Mouse (Mus musculus): Measurements from ENCODE around the gene Lck. TPM values are rescaled to one million over a fixed set of nuclear protein-coding genes. Genes with fewer than 3 reads are reported as not detected.
"Not testable (repeated sequence)": the region's sequence is repeated elsewhere in the genome, so short reads cannot be mapped to it uniquely, and the experiment has no call there.

Lck gene
- polyA plus RNA-seq, 1 experiment from 2014 or later: 5.5 TPM

GRCm38 (mm10) chr4:129555421-129555861 is 18.0 kb downstream of the Lck start:
- DNase-seq (ENCODE audit: low spot score): peak; percentile 62
- peak overlapping the region; percentile 78 for H3K4me2 ChIP-seq
- peak overlapping the region; percentile 39 for H3K4me3 ChIP-seq (ENCODE audit: low read depth, low read length)
- H3K27me3 ChIP-seq (replicated peaks; ENCODE audit: control insufficient read depth, insufficient read depth, low read length): 0 out of 2 replicates have a peak, but pooled peaks cover 3% of the 10 kb centered on the region
- WGBS: 2% methylated on average over 16 of the region's 16 CpGs
- H3K4me1 ChIP-seq (replicated peaks; ENCODE audit: control insufficient read depth, insufficient read depth, low read length): peaks cover 14% of the 10 kb centered on the region
- no peak overlapping the region; the same call in 1 of the 2 replicates for H3K9ac ChIP-seq (ENCODE audit: low read depth, low read length)
- H3K9me3 ChIP-seq (ENCODE audit: control insufficient read depth, low read length): no peaks in the 10 kb centered on the region
- no peak; the same call in 1 of the 2 replicates for ATAC-seq (replicated peaks; ENCODE audit: low FRiP score)
- H3K27ac ChIP-seq (ENCODE audit: low read depth, low read length): no peak overlapping the region
- H3K36me3 ChIP-seq (ENCODE audit: control insufficient read depth, insufficient read depth, low read length): no peaks in the 10 kb centered on the region

- DNase-seq (ENCODE audit: low spot score); H3K9ac ChIP-seq (ENCODE audit: low read depth, low read length); H3K4me2 ChIP-seq; ATAC-seq (replicated peaks; ENCODE audit: low FRiP score); H3K9me3 ChIP-seq (ENCODE audit: control insufficient read depth, low read length); H3K4me3 ChIP-seq (ENCODE audit: low read depth, low read length); H3K36me3 ChIP-seq (ENCODE audit: control insufficient read depth, insufficient read depth, low read length); H3K27ac ChIP-seq (ENCODE audit: low read depth, low read length); H3K27me3 ChIP-seq (replicated peaks; ENCODE audit: control insufficient read depth, insufficient read depth, low read length): not testable (repeated sequence)
- peaks cover 14% of the 10 kb centered on the region for H3K4me1 ChIP-seq (replicated peaks; ENCODE audit: control insufficient read depth, insufficient read depth, low read length)
- 84% methylated on average over 6 of the region's 6 CpGs for WGBS
Measured at GRCm38 (mm10) chr4:129554512-129554911, 18.9 kb downstream of the Lck start.

- Histone ChIP-seq H3K4me1 (replicated peaks; ENCODE audit: control insufficient read depth, insufficient read depth, low read length) (no peaks in the 10 kb centered on the region; the same call in none of the 2 replicates), H3K36me3 (ENCODE audit: control insufficient read depth, insufficient read depth, low read length) (no peaks in the 10 kb centered on the region), H3K27ac (ENCODE audit: low read depth, low read length) (no peak overlapping the region), H3K4me3 (ENCODE audit: low read depth, low read length) (no peak overlapping the region), H3K4me2 (no peak overlapping the region), H3K9ac (ENCODE audit: low read depth, low read length) (no peak overlapping the region), H3K27me3 (replicated peaks; ENCODE audit: control insufficient read depth, insufficient read depth, low read length) (no peaks in the 10 kb centered on the region), H3K9me3 (ENCODE audit: control insufficient read depth, low read length) (no peaks in the 10 kb centered on the region)
- DNase-seq (ENCODE audit: low spot score): no peak
- 62% methylated on average over 1 of the region's 1 CpGs for WGBS
- no peak for ATAC-seq (replicated peaks; ENCODE audit: low FRiP score)
Measured at GRCm38 (mm10) chr4:129550295-129550694, 23.1 kb downstream of the Lck start.

GRCm38 (mm10) chr4:129549306-129549705 is 24.1 kb downstream of the Lck start:
- Histone ChIP-seq H3K4me2 (no peak overlapping the region), H3K9ac (ENCODE audit: low read depth, low read length) (no peak overlapping the region), H3K27ac (ENCODE audit: low read depth, low read length) (no peak overlapping the region), H3K9me3 (ENCODE audit: control insufficient read depth, low read length) (no peaks in the 10 kb centered on the region), H3K4me1 (replicated peaks; ENCODE audit: control insufficient read depth, insufficient read depth, low read length) (peaks cover 3% of the 10 kb centered on the region; the same call in 1 of the 2 replicates), H3K27me3 (replicated peaks; ENCODE audit: control insufficient read depth, insufficient read depth, low read length) (no peaks in the 10 kb centered on the region), H3K4me3 (ENCODE audit: low read depth, low read length) (no peak overlapping the region), H3K36me3 (ENCODE audit: control insufficient read depth, insufficient read depth, low read length) (no peaks in the 10 kb centered on the region)
- no peak for DNase-seq (ENCODE audit: low spot score)
- no peak for ATAC-seq (replicated peaks; ENCODE audit: low FRiP score)
- 74% methylated on average over 2 of the region's 2 CpGs for WGBS

- WGBS: 74% methylated on average over 4 of the region's 4 CpGs
- H3K36me3 ChIP-seq (ENCODE audit: control insufficient read depth, insufficient read depth, low read length): not testable (repeated sequence)
Measured at GRCm38 (mm10) chr4:129547631-129548030, 25.8 kb downstream of the Lck start.

GRCm38 (mm10) chr4:129544106-129544505 is 29.3 kb downstream of the Lck start:
- no peak for DNase-seq (ENCODE audit: low spot score)
- Histone ChIP-seq H3K27me3 (replicated peaks; ENCODE audit: control insufficient read depth, insufficient read depth, low read length) (no peaks in the 10 kb centered on the region), H3K27ac (ENCODE audit: low read depth, low read length) (no peak overlapping the region), H3K9me3 (ENCODE audit: control insufficient read depth, low read length) (no peaks in the 10 kb centered on the region), H3K4me3 (ENCODE audit: low read depth, low read length) (no peak overlapping the region), H3K4me1 (replicated peaks; ENCODE audit: control insufficient read depth, insufficient read depth, low read length) (peaks cover 13% of the 10 kb centered on the region), H3K36me3 (ENCODE audit: control insufficient read depth, insufficient read depth, low read length) (peaks cover 6% of the 10 kb centered on the region; the same call in 1 of the 2 replicates), H3K9ac (ENCODE audit: low read depth, low read length) (no peak overlapping the region), H3K4me2 (no peak overlapping the region)
- 88% methylated on average over 4 of the region's 4 CpGs for WGBS
- ATAC-seq (replicated peaks; ENCODE audit: low FRiP score): no peak

More at GRCm38 (mm10) chr4:129547631-129548030, 25.8 kb downstream of the Lck start:
- not testable (repeated sequence) for H3K4me3 ChIP-seq (ENCODE audit: low read depth, low read length); DNase-seq (ENCODE audit: low spot score); H3K4me1 ChIP-seq (replicated peaks; ENCODE audit: control insufficient read depth, insufficient read depth, low read length); H3K27ac ChIP-seq (ENCODE audit: low read depth, low read length); H3K9me3 ChIP-seq (ENCODE audit: control insufficient read depth, low read length); H3K4me2 ChIP-seq; ATAC-seq (replicated peaks; ENCODE audit: low FRiP score); H3K9ac ChIP-seq (ENCODE audit: low read depth, low read length); H3K27me3 ChIP-seq (replicated peaks; ENCODE audit: control insufficient read depth, insufficient read depth, low read length)

GRCm38 (mm10) chr4:129542592-129543141 is 30.8 kb downstream of the Lck start, which contains the start of gene Hdac1:
Gene Hdac1 (minus strand): TSS chr4:129542713.
- peak within 1 kb of the TSS; percentile 82 for H3K27ac ChIP-seq (ENCODE audit: low read depth, low read length)
- H3K27me3 ChIP-seq (replicated peaks; ENCODE audit: control insufficient read depth, insufficient read depth, low read length): no peaks in the 10 kb centered on the region
- peak within 1 kb of the TSS; percentile 76 for H3K4me2 ChIP-seq
- no peaks in the 10 kb centered on the region for H3K9me3 ChIP-seq (ENCODE audit: control insufficient read depth, low read length)
- H3K4me3 ChIP-seq (ENCODE audit: low read depth, low read length): peak within 1 kb of the TSS; percentile 94
- H3K9ac ChIP-seq (ENCODE audit: low read depth, low read length): peak within 1 kb of the TSS; percentile 95
- H3K36me3 ChIP-seq (ENCODE audit: control insufficient read depth, insufficient read depth, low read length): peaks cover 9% of the 10 kb centered on the region; the same call in 1 of the 2 replicates
- H3K4me1 ChIP-seq (replicated peaks; ENCODE audit: control insufficient read depth, insufficient read depth, low read length): peaks cover 13% of the 10 kb centered on the region
- under 1% methylated on average over 46 of the region's 46 CpGs for WGBS
- ATAC-seq (replicated peaks; ENCODE audit: low FRiP score) (peak; percentile 100), DNase-seq (ENCODE audit: low spot score) (peak; percentile 99)

GRCm38 (mm10) chr4:129541868-129542591 is 31.4 kb downstream of the Lck start:
- DNase-seq (ENCODE audit: low spot score) (peak; percentile 45), ATAC-seq (replicated peaks; ENCODE audit: low FRiP score) (no peak)
- H3K4me2 ChIP-seq: peak overlapping the region; percentile 76
- peaks cover 9% of the 10 kb centered on the region; the same call in 1 of the 2 replicates for H3K36me3 ChIP-seq (ENCODE audit: control insufficient read depth, insufficient read depth, low read length)
- no peaks in the 10 kb centered on the region for H3K9me3 ChIP-seq (ENCODE audit: control insufficient read depth, low read length)
- peak overlapping the region; percentile 95 for H3K9ac ChIP-seq (ENCODE audit: low read depth, low read length)
- H3K27ac ChIP-seq (ENCODE audit: low read depth, low read length): peak overlapping the region; percentile 82
- under 1% methylated on average over 30 of the region's 30 CpGs for WGBS
- H3K4me1 ChIP-seq (replicated peaks; ENCODE audit: control insufficient read depth, insufficient read depth, low read length): peaks cover 13% of the 10 kb centered on the region
- no peaks in the 10 kb centered on the region for H3K27me3 ChIP-seq (replicated peaks; ENCODE audit: control insufficient read depth, insufficient read depth, low read length)
- H3K4me3 ChIP-seq (ENCODE audit: low read depth, low read length): peak overlapping the region; percentile 94

All from liver, embryonic 11.5 days (tissue).